Mouse (Mus musculus): ENCODE results near the gene Atp6v1e1.

The Atp6v1e1 gene

GRCm38 (mm10) chr6:120771366-120771765 is 51.2 kb downstream of the Atp6v1e1 start:
- no peak for DNase-seq (ENCODE audit: low spot score in 2 of 2)

DNA sequence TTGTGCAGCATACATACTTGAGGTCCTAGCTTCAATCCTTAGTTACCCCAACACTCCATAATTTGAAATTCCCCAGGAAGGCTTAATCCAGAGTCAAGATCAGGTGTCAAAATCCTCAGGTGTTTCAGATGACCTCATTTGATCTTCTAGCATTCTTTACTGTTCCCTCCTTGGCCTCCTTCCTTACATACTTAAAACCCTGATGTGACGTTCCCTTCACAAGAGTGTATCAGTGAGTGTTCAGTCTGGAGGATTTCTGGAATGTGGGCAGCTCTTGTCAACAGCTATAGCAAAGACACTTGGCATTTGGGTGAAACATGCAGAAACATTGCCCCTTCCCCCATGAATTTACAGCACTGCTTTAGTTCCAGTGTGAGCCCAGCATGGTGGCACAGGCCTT is 52.6 kb downstream of the Atp6v1e1 start:
- DNase-seq (ENCODE audit: low spot score in 2 of 2): no peak

DNA sequence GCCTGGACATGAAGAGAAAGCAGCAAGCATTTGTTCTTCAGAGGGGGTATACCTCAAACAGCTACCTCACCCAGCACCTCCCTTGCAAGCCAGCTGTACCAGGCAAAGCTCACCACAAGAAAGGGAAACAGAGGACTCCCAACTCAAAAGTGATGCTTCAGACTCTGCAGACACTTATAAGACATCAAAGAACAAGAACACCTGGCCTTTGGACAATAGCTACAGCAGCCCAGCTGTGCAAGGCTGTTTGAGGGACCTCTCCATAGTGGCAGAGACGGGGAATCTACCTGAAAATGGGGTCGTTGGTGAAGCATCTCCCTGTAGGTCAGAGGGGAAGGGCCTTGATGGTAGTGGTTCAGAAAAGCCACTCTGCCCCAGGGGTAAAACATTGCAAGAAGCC is 61.4 kb downstream of the Atp6v1e1 start:
- DNase-seq (ENCODE audit: low spot score in 2 of 2): no peak

DNA sequence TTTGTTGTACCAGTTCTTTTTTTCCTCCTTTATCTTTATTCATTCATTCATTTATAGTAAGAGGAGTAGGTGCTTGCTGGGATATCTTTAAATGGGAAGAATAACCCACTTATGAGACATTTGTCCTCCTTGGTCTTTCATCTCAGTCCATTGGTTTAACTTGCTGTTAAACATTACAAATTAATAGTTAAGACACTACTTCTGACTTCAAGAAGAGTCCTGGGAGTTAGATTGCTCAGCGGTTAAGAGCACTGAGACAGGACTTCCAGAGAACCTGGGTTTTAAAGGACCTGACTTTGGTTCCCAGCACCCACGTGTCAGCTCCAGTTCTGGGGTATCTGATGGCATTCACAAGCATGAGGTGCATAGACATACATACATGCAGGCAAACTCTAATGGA is 76.2 kb downstream of the Atp6v1e1 start:
- DNase-seq (ENCODE audit: low spot score in 2 of 2): no peak
